In genomic region chr2:34906861-34907604, GRCm38 (mm10) we compare ENCODE assay signal across 8 mouse cellular contexts. TPM values are rescaled to one million over a fixed set of nuclear protein-coding genes. Genes with fewer than 3 reads are reported as not detected.
DNase-seq lines count a peak whose midpoint lies in the region; ATAC-seq lines count a peak whose summit lies in the region.

No protein-coding gene starts in this region.

- no peak overlapping the region for H3K9ac ChIP-seq in heart, embryonic 12.5 days

- DNase-seq in heart, adult 18-20 months: peak; percentile 75 to 80
- DNase-seq in 416B (ENCODE audit: low read depth): peak; percentile 72
- DNase-seq in adrenal gland, postnatal 36 days: peak; percentile 52 to 69
- DNase-seq in heart, postnatal 14 days: peak; percentile 61 to 73
- peak; percentile 76 for DNase-seq in lung, postnatal 25 days (ENCODE audit: low spot score)
- DNase-seq in thymus, postnatal 0 days (ENCODE audit: low spot score): peak; percentile 55
- DNase-seq in embryo, embryonic 11 days: no peak

- ATAC-seq in heart, embryonic 12.5 days (ENCODE audit: insufficient number of reproducible peaks, low FRiP score): no peak

- H3K9me3 ChIP-seq in heart, embryonic 12.5 days (replicated peaks): no peaks in the 10 kb centered on the region

- no peak overlapping the region for H3K27ac ChIP-seq in heart, embryonic 12.5 days (ENCODE audit: poor library complexity, severe bottlenecking)

- 51% methylated on average over 12 of the region's 12 CpGs for WGBS in heart, embryonic 12.5 days

- intact Hi-C loops in heart, postnatal 14 days (cut with DNase I): loop anchor here (10.0 kb wide), 1 partner anchor 198 kb away; the partner anchor contains the start of genes AI182371 and Cntrl

- no peak overlapping the region for H3K4me3 ChIP-seq in heart, embryonic 12.5 days

- H3K27me3 ChIP-seq in heart, embryonic 12.5 days (replicated peaks): peaks cover 18% of the 10 kb centered on the region

- H3K36me3 ChIP-seq in heart, embryonic 12.5 days: no peaks in the 10 kb centered on the region

- H3K4me1 ChIP-seq in heart, embryonic 12.5 days (replicated peaks): peaks cover 23% of the 10 kb centered on the region

- H3K4me2 ChIP-seq in heart, embryonic 12.5 days: no peak overlapping the region

RNA-seq across cellular contexts. Expression of gene Phf19, which starts 6.8 kb away (rescaled TPM):
- under 1 TPM; 0.93 to 0.99 TPM for total RNA-seq in heart, adult 18-20 months (2021)
- 2.6 and 3.2 TPM in 2 replicates for polyA plus RNA-seq in heart, embryonic 12.5 days (2016; fragmentation: Nextera tagmentation; extraction: Ambion mirVana)
- total RNA-seq in adrenal gland, postnatal 36 days (2021): 1 to 10 TPM; 2.2 to 2.4 TPM
- total RNA-seq in heart, postnatal 14 days (2021): 1 to 10 TPM; 1.9 TPM
- polyA plus RNA-seq in thymus, postnatal 0 days (2015; fragmentation: Nextera tagmentation; extraction: Ambion mirVana): 10.7 TPM in 2 replicates

RNA-seq across cellular contexts. Expression of gene Psmd5, which starts 32.3 kb away (rescaled TPM):
- 10 to 100 TPM; 16.7 to 18.5 TPM for total RNA-seq in heart, adult 18-20 months (2021)
- polyA plus RNA-seq in heart, embryonic 12.5 days (2016; fragmentation: Nextera tagmentation; extraction: Ambion mirVana): 59.7 and 60.0 TPM in 2 replicates
- total RNA-seq in adrenal gland, postnatal 36 days (2021): 10 to 100 TPM; 38.4 to 44.6 TPM
- 10 to 100 TPM; 15.2 to 16.5 TPM for total RNA-seq in heart, postnatal 14 days (2021)
- polyA plus RNA-seq in thymus, postnatal 0 days (2015; fragmentation: Nextera tagmentation; extraction: Ambion mirVana): 81.1 and 85.3 TPM in 2 replicates

RNA-seq across cellular contexts. Expression of gene Cutal, which starts 32.8 kb away (rescaled TPM):
- 1 to 10 TPM in 1 of 2 experiments, under 1 TPM in 1; 0.74 to 1.3 TPM for total RNA-seq in heart, adult 18-20 months (2021)
- polyA plus RNA-seq in heart, embryonic 12.5 days (2016; fragmentation: Nextera tagmentation; extraction: Ambion mirVana): not detected in 2 replicates
- under 1 TPM; 0.20 to 0.86 TPM for total RNA-seq in adrenal gland, postnatal 36 days (2021)
- 1 to 10 TPM; 1.1 to 1.2 TPM for total RNA-seq in heart, postnatal 14 days (2021)
- polyA plus RNA-seq in thymus, postnatal 0 days (2015; fragmentation: Nextera tagmentation; extraction: Ambion mirVana): 0.30 and 0.62 TPM in 2 replicates

RNA-seq across cellular contexts. Expression of gene Traf1, which starts 54.5 kb away (rescaled TPM):
- 1 to 10 TPM; 1.9 to 3.5 TPM for total RNA-seq in heart, adult 18-20 months (2021)
- 1.2 and 1.3 TPM in 2 replicates for polyA plus RNA-seq in heart, embryonic 12.5 days (2016; fragmentation: Nextera tagmentation; extraction: Ambion mirVana)
- 1 to 10 TPM; 1.3 to 2.2 TPM for total RNA-seq in adrenal gland, postnatal 36 days (2021)
- 1 to 10 TPM; 1.3 to 1.7 TPM for total RNA-seq in heart, postnatal 14 days (2021)
- 14.3 and 15.4 TPM in 2 replicates for polyA plus RNA-seq in thymus, postnatal 0 days (2015; fragmentation: Nextera tagmentation; extraction: Ambion mirVana)
